Mouse (Mus musculus) naive thymus-derived CD4-positive, alpha-beta T cell, adult 2 months (primary cell): ENCODE measurements around the gene Ncbp1.

Source experiments
- DNase-seq: peaks from one replicate; pipeline ENCODE4 v3.0.0-alpha.2; 2011; ENCODE audit warnings: low read depth

The Ncbp1 gene

DNA sequence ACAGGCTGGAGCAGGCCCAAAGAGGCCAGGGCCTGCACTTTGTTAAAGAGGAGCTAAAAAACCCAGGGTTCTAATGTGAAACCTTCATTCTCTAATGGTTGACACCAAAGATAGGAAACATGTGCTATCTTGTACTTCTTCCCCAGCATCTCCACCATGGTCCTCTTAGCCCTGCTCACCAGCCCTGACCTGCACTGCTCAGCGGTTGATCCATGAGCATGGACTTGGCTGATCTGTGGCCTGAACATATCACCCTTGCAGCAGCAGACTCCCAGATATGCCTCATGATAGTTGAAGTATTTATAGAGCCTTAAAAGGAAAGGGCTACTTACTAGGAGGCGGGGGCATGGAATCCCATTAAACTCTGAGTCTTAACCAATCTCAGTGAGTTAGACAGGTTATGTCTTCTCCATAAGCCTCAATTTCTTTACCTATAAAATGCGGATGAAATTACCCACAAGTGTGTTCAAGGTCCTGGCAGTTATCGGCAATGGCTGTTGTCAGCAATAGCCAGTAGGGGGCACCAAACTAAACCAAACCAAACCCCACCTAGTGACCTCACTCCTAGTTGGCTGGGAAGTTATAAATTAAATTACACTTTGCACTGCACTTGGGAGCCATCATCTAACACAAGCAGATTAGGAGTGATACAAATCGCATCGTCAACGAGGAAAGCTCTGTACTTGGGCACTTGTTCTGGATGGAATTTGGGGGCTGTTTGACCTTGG, 63.6 kb downstream of the Ncbp1 start:
- DNase-seq: peak; percentile 85

DNA sequence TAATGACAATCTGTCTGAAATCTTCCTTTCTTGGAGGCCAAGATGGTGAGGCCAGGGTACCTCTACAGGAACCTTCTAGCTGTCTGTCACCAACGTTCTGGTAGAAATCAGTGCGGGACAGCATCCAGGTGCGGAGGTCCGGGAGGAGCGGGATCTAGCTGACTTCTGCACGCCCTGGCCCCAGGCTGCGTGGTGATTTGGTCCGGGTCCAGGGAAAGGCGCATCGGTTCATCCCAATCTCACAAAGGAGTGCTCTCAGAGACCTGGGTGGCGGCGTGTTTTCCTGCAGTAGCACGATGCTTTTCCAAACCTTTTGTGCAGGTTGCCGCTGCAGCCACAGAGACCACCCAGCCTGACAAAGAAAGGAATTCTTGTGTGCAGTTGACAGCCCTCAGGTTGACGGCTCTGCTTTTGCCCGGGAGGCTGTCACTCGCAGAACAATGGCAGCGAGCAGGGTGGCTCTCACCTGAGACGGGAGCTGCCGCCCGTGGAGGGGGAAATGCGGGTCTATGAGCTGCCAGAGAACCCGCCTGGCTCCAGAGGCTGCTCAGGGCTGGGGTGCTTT, 64.2 kb downstream of the Ncbp1 start:
- no peak for DNase-seq

DNA sequence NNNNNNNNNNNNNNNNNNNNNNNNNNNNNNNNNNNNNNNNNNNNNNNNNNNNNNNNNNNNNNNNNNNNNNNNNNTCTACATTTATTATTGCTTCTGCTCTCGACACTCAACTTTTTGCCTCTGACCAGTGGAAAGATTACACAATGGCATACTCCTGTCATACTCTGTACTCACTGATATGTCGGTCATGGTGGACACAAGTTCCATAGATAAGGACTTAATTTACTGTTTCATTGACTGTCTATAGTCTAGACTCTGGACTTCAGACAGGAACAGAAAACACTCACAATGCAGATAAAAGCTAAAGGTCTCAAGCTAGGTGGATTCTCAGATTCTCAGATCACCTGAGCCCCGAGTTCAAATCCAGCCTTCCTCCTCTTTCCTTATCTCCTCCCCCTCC, 82.7 kb downstream of the Ncbp1 start:
- no peak for DNase-seq
